Mouse (Mus musculus): ENCODE results near the gene Lmbr1l. TPM values are rescaled to one million over a fixed set of nuclear protein-coding genes. Genes with fewer than 3 reads are reported as not detected.

The Lmbr1l gene
- polyA plus RNA-seq, 1 experiment = 9.2 TPM

- TF ChIP-seq GATA1 (IDR thresholded peaks at IDR 0.05; ENCODE audit: low read length) = no peak
These were observed 51.5 kb downstream of the Lmbr1l start for GRCm38 (mm10) chr15:98866501-98866900.

GRCm38 (mm10) chr15:98865771-98866170 lies 52.3 kb downstream of the Lmbr1l start:
- TF ChIP-seq GATA1 (IDR thresholded peaks at IDR 0.05; ENCODE audit: low read length) = no peak

GRCm38 (mm10) chr15:98864951-98865350 lies 53.1 kb downstream of the Lmbr1l start:
- TF ChIP-seq GATA1 (IDR thresholded peaks at IDR 0.05; ENCODE audit: low read length) = no peak

DNA sequence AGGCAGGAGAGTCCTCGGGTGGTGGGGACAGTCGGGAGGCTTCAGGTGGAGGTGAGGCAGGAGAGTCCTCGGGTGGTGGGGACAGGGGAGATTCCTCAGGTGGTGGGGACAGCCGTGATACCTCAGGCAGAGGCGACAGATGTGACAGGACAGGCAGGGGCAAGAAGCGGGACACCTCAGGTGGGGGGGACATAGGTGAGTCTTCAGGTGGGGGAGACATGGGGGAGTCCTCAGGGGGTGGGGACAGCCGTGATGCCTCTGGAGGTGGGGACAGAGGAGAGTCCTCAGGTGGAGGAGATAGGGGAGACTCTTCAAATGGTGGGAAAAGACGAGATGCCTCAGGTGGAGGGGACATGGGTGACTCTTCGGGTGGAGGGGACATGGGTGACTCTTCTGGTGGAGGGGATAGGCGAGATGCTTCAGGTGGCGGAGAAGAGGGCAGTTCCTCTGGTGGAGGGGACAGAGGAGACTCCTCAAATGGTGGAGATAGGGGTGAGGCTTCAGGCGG lies 54.5 kb downstream of the Lmbr1l start:
- TF ChIP-seq GATA1 (IDR thresholded peaks at IDR 0.05; ENCODE audit: low read length) = no peak

- no peak for TF ChIP-seq GATA1 (IDR thresholded peaks at IDR 0.05; ENCODE audit: low read length)
These were observed 56.2 kb downstream of the Lmbr1l start for GRCm38 (mm10) chr15:98861701-98862410.

DNA sequence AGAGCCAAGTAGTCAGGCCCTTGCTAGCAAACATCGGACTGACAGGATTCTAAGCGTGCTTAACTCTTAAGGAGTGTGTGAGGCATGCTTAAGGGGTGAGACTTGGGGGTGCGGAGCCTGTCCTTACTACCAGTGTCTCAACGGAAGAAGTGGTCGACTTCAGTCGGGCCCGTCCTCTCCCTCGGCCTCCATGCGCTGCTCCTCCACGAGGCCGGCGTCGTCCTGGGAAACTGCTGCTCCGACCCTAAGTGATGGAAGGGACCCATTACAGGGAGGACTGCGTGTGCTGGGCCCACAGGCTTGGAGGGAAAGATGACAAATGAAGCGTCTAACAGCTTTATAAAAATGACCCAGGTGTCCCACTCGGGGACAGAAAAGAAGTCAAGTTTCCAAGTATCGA lies 57.1 kb downstream of the Lmbr1l start:
- no peak for TF ChIP-seq GATA1 (IDR thresholded peaks at IDR 0.05; ENCODE audit: low read length)

DNA sequence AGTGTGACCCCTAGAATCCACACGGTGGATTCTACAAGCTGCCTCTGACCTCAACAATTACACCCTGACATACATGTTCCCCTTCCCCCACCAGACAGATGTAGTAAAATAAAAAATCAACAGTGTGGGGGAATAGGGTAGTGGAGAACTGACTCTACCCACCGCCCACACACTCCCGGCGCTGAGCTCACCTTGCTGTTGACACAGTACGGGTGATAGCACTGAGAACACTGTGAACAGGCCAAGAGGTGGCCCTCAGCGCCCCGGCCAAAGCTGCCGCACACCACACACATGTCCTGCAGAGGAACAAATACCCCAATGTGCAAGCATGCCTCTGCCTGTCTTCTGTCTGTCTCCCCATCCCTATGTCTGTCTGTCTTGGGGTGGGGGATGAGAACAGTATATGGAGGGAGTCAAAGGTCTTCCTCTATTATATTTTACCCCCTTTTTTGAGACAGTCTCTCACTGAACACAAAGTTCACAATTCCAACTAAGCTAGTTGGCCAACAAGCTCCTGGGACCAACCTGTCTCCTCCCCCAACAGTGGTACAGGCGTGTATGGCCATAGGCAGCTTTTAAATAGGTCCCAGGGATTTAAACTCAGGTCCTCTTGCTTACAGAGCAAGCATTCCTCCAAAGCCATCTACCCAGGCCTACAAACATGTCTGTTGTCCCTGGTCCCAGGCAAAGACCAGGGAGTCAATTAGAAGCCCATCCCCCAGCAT lies 58.5 kb downstream of the Lmbr1l start:
- TF ChIP-seq GATA1 (IDR thresholded peaks at IDR 0.05; ENCODE audit: low read length) = no peak

DNA sequence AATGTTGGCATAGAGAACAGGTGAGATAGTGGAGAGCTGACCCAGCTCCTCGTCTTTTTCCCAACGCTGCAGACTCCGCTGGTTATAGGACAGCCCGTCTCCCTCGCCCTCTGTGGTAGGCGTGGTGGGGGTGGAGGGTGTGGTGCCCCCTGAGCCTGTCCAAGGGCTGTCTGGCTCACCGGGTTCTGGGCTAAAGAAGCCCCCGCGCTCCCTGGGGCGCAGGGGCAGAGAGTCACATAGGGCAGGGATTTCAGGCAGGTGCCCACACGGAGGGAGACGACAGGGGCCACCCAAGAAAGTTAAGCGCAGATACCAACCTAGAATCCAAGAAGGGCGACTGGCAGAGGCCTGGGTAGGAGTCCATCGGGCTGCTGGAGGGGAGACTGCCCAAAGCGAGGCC lies 63.8 kb downstream of the Lmbr1l start:
- TF ChIP-seq GATA1 (IDR thresholded peaks at IDR 0.05; ENCODE audit: low read length) = no peak

Other genes with a start within 250 kb of the Lmbr1l start
- gene Rnd1, start 240.8 kb downstream of the Lmbr1l start, polyA plus RNA-seq (2012) = 0.08 and 0.09 TPM in 2 replicates
- not detected in 2 replicates for gene Ccdc65, start 210.0 kb downstream of the Lmbr1l start, polyA plus RNA-seq (2012)
- 9.6 and 10.2 TPM in 2 replicates for gene Fkbp11, start 190.0 kb downstream of the Lmbr1l start, polyA plus RNA-seq (2012)
- gene Arf3, start 155.0 kb downstream of the Lmbr1l start, polyA plus RNA-seq (2012) = 37.5 and 43.4 TPM in 2 replicates
- gene Wnt10b, start 140.1 kb downstream of the Lmbr1l start, polyA plus RNA-seq (2012) = not detected in 2 replicates
- not detected in 2 replicates for gene Wnt1, start 128.4 kb downstream of the Lmbr1l start, polyA plus RNA-seq (2012)
- 0.14 and 0.15 TPM in 2 replicates for gene Ddn, start 108.7 kb downstream of the Lmbr1l start, polyA plus RNA-seq (2012)
- gene Prkag1, start 86.7 kb downstream of the Lmbr1l start, polyA plus RNA-seq (2012) = 131 and 155 TPM in 2 replicates
- gene Kmt2d, start 47.0 kb downstream of the Lmbr1l start, polyA plus RNA-seq (2012) = 38.0 and 38.1 TPM in 2 replicates
- 2.4 and 2.7 TPM in 2 replicates for gene Rhebl1, start 23.7 kb downstream of the Lmbr1l start, polyA plus RNA-seq (2012)
- not detected in 2 replicates for gene Dhh, start 19.7 kb downstream of the Lmbr1l start, polyA plus RNA-seq (2012)
- 181 and 410 TPM in 2 replicates for gene Tuba1b, start 16.3 kb upstream of the Lmbr1l start, polyA plus RNA-seq (2012)
- not detected in 2 replicates for gene Gm49450, start 35.3 kb upstream of the Lmbr1l start, polyA plus RNA-seq (2012)
- 2.5 and 19.3 TPM in 2 replicates for gene Tuba1a, start 35.5 kb upstream of the Lmbr1l start, polyA plus RNA-seq (2012)
- 33.1 and 52.2 TPM in 2 replicates for gene Tuba1c, start 111.7 kb upstream of the Lmbr1l start, polyA plus RNA-seq (2012)
- gene Prph, start 136.9 kb upstream of the Lmbr1l start, polyA plus RNA-seq (2012) = not detected in 2 replicates
- gene Troap, start 156.3 kb upstream of the Lmbr1l start, polyA plus RNA-seq (2012) = 66.5 and 72.8 TPM in 2 replicates
- gene C1ql4, start 169.6 kb upstream of the Lmbr1l start, polyA plus RNA-seq (2012) = not detected in 2 replicates
- not detected in 2 replicates for gene Dnajc22, start 174.9 kb upstream of the Lmbr1l start, polyA plus RNA-seq (2012)
- not detected in 2 replicates for gene Spats2, start 207.7 kb upstream of the Lmbr1l start, polyA plus RNA-seq (2012)